Mouse (Mus musculus): ENCODE results near the gene Prkce. TPM values are rescaled to one million over a fixed set of nuclear protein-coding genes. Genes with fewer than 3 reads are reported as not detected.

The Prkce gene
- total and polyA plus RNA-seq, 3 experiments = 6.1 to 27.3 (median 26.0) TPM

GRCm38 (mm10) chr17:86302266-86302665 is 134.7 kb downstream of the Prkce start:
- DNase-seq = peak; percentile 72 to 81
- peaks cover 30% of the 10 kb centered on the region for H3K4me1 ChIP-seq (ENCODE audit: control insufficient read depth, insufficient read depth, low read length)
- peaks cover 1% of the 10 kb centered on the region for H3K79me2 ChIP-seq (replicated peaks; ENCODE audit: control insufficient read depth, insufficient read depth, low read length)
- no peak overlapping the region for H3K9ac ChIP-seq (ENCODE audit: low read depth, low read length)
- 0 out of 2 replicates have a peak overlapping the region, but pooled peaks have one; percentile 8 for H3K4me3 ChIP-seq
- no peaks in the 10 kb centered on the region for H3K27me3 ChIP-seq (ENCODE audit: control insufficient read depth, insufficient read depth, low read length)
- 25% methylated on average over 11 of the region's 11 CpGs for WGBS
- H3K27ac ChIP-seq = peak overlapping the region; percentile 80
- TF ChIP-seq CTCF (IDR thresholded peaks at IDR 0.05) = peak; percentile 16; the same call in 1 of the 2 replicates
- TF ChIP-seq EP300 (IDR thresholded peaks at IDR 0.05; ENCODE audit: insufficient read depth, low read depth, low read length) = 0 out of 2 replicates have a peak, but pooled peaks have one; percentile 18
- no peak for TF ChIP-seq POLR2A (IDR thresholded peaks at IDR 0.05; ENCODE audit: insufficient read depth, low read depth, low read length)
- intact Hi-C loops (cut with DNase I) = no loop called here
- no peaks in the 10 kb centered on the region for H3K36me3 ChIP-seq (ENCODE audit: control insufficient read depth, insufficient read depth, low read length)

GRCm38 (mm10) chr17:86302861-86303331 is 135.3 kb downstream of the Prkce start:
- Histone ChIP-seq H3K27me3 (ENCODE audit: control insufficient read depth, insufficient read depth, low read length) (no peaks in the 10 kb centered on the region), H3K79me2 (replicated peaks; ENCODE audit: control insufficient read depth, insufficient read depth, low read length) (peaks cover 1% of the 10 kb centered on the region), H3K4me1 (ENCODE audit: control insufficient read depth, insufficient read depth, low read length) (peaks cover 30% of the 10 kb centered on the region), H3K36me3 (ENCODE audit: control insufficient read depth, insufficient read depth, low read length) (no peaks in the 10 kb centered on the region), H3K4me3 (0 out of 2 replicates have a peak overlapping the region, but pooled peaks have one; percentile 8), H3K9ac (ENCODE audit: low read depth, low read length) (no peak overlapping the region), H3K27ac (peak overlapping the region; percentile 80)
- WGBS = 11% methylated on average over 14 of the region's 14 CpGs
- peak; percentile 49 to 54 for DNase-seq
- TF ChIP-seq EP300 (IDR thresholded peaks at IDR 0.05; ENCODE audit: insufficient read depth, low read depth, low read length) (no peak), POLR2A (IDR thresholded peaks at IDR 0.05; ENCODE audit: insufficient read depth, low read depth, low read length) (no peak), CTCF (IDR thresholded peaks at IDR 0.05) (no peak)
- intact Hi-C loops (cut with DNase I) = no loop called here

GRCm38 (mm10) chr17:86303401-86304243 is 136.0 kb downstream of the Prkce start:
- Histone ChIP-seq H3K79me2 (replicated peaks; ENCODE audit: control insufficient read depth, insufficient read depth, low read length) (peaks cover 1% of the 10 kb centered on the region), H3K4me1 (ENCODE audit: control insufficient read depth, insufficient read depth, low read length) (peaks cover 30% of the 10 kb centered on the region), H3K9ac (ENCODE audit: low read depth, low read length) (no peak overlapping the region), H3K4me3 (no peak overlapping the region), H3K27me3 (ENCODE audit: control insufficient read depth, insufficient read depth, low read length) (no peaks in the 10 kb centered on the region), H3K27ac (peak overlapping the region; percentile 80), H3K36me3 (ENCODE audit: control insufficient read depth, insufficient read depth, low read length) (no peaks in the 10 kb centered on the region)
- 44% methylated on average over 19 of the region's 19 CpGs for WGBS
- peak; percentile 45; the same call in 1 of the 2 replicates for TF ChIP-seq EP300 (IDR thresholded peaks at IDR 0.05; ENCODE audit: insufficient read depth, low read depth, low read length)
- no peak for TF ChIP-seq POLR2A (IDR thresholded peaks at IDR 0.05; ENCODE audit: insufficient read depth, low read depth, low read length)
- TF ChIP-seq CTCF (IDR thresholded peaks at IDR 0.05) = no peak
- intact Hi-C loops (cut with DNase I) = no loop called here
- DNase-seq = peak in 1 of 2 experiments; percentile 36

GRCm38 (mm10) chr17:86304923-86305630 is 137.5 kb downstream of the Prkce start:
- 85% methylated on average over 17 of the region's 17 CpGs for WGBS
- Histone ChIP-seq H3K9ac (ENCODE audit: low read depth, low read length) (no peak overlapping the region), H3K79me2 (replicated peaks; ENCODE audit: control insufficient read depth, insufficient read depth, low read length) (peaks cover 1% of the 10 kb centered on the region), H3K4me3 (no peak overlapping the region), H3K36me3 (ENCODE audit: control insufficient read depth, insufficient read depth, low read length) (no peaks in the 10 kb centered on the region), H3K4me1 (ENCODE audit: control insufficient read depth, insufficient read depth, low read length) (peaks cover 30% of the 10 kb centered on the region), H3K27me3 (ENCODE audit: control insufficient read depth, insufficient read depth, low read length) (no peaks in the 10 kb centered on the region), H3K27ac (no peak overlapping the region)
- intact Hi-C loops (cut with DNase I) = no loop called here
- no peak for TF ChIP-seq CTCF (IDR thresholded peaks at IDR 0.05)
- no peak for DNase-seq

- no peak for DNase-seq
- H3K4me1 ChIP-seq (ENCODE audit: control insufficient read depth, insufficient read depth, low read length) = peaks cover 25% of the 10 kb centered on the region
- no peaks in the 10 kb centered on the region for H3K36me3 ChIP-seq (ENCODE audit: control insufficient read depth, insufficient read depth, low read length)
- TF ChIP-seq CTCF (IDR thresholded peaks at IDR 0.05) (no peak), EP300 (IDR thresholded peaks at IDR 0.05; ENCODE audit: insufficient read depth, low read depth, low read length) (no peak), POLR2A (IDR thresholded peaks at IDR 0.05; ENCODE audit: insufficient read depth, low read depth, low read length) (no peak)
- WGBS = 84% methylated on average over 7 of the region's 7 CpGs
- no peak overlapping the region for H3K4me3 ChIP-seq
- H3K9ac ChIP-seq (ENCODE audit: low read depth, low read length) = no peak overlapping the region
- no peak overlapping the region for H3K27ac ChIP-seq
- H3K27me3 ChIP-seq (ENCODE audit: control insufficient read depth, insufficient read depth, low read length) = no peaks in the 10 kb centered on the region
- intact Hi-C loops (cut with DNase I) = no loop called here
- H3K79me2 ChIP-seq (replicated peaks; ENCODE audit: control insufficient read depth, insufficient read depth, low read length) = peaks cover 1% of the 10 kb centered on the region
Observed at GRCm38 (mm10) chr17:86306161-86306560, 138.6 kb downstream of the Prkce start.
